Mouse (Mus musculus) lung, embryonic 16.5 days (tissue): ENCODE data around the gene Fdps. TPM values are rescaled to one million over a fixed set of nuclear protein-coding genes. Genes with fewer than 3 reads are reported as not detected.

Experiments
- ATAC-seq: fragments of 200-750 bp; cut with Nextera tagmentation; 2 replicates; pipeline ENCODE4 v1.8.0; 2017; ENCODE audit warnings: low read depth, mild to moderate bottlenecking, moderate library complexity
- H3K27ac ChIP-seq: fragments of 300-500 bp; sonication (generic); 2 replicates; pipeline ENCODE4 v1.5.1; 2014; ENCODE audit warnings: mild to moderate bottlenecking, control low read depth, low read length
- H3K27me3 ChIP-seq: fragments of 300-500 bp; sonication (generic); 2 replicates; pipeline ENCODE4 v1.6.1; 2014; ENCODE audit warnings: low read depth, low read length, mixed read lengths; ENCODE audit not compliant: control insufficient read depth, insufficient read depth
- H3K36me3 ChIP-seq: fragments of 300-500 bp; sonication (generic); 2 replicates; pipeline ENCODE4 v1.6.1; 2014; ENCODE audit warnings: low read length; ENCODE audit not compliant: control insufficient read depth, insufficient read depth
- H3K4me1 ChIP-seq: fragments of 300-500 bp; sonication (generic); replicated peaks from 2 replicates; pipeline ENCODE4 v1.6.1; 2014; ENCODE audit warnings: low read length, mixed read lengths; ENCODE audit not compliant: control insufficient read depth, insufficient read depth
- H3K4me2 ChIP-seq: fragments of 300-500 bp; sonication (generic); 2 replicates; pipeline ENCODE4 v1.6.1; 2014; ENCODE audit warnings: low read depth, low read length, control low read depth
- H3K4me3 ChIP-seq: fragments of 300-500 bp; sonication (generic); 2 replicates; pipeline ENCODE4 v1.5.1; 2014; ENCODE audit warnings: mild to moderate bottlenecking, low read length, control low read depth
- H3K9ac ChIP-seq: fragments of 300-500 bp; sonication (generic); 2 replicates; pipeline ENCODE4 v1.6.1; 2014; ENCODE audit warnings: low read length, control low read depth
- H3K9me3 ChIP-seq: fragments of 300-500 bp; sonication (generic); 2 replicates; pipeline ENCODE4 v1.6.1; 2016; ENCODE audit warnings: low read length; ENCODE audit not compliant: control insufficient read depth
- WGBS: fragments of 180-500 bp; shearing (Covaris S2); extraction: QIAGEN DNeasy Blood & Tissue Kit; methylation state at CpG from one replicate; pipeline ENCODE4 v1.1.7; 2014; 5-methylcytosine and 5-hydroxymethylcytosine counted together
- polyA plus RNA-seq: library from polyadenylated mRNA; unstranded; fragments of >200 nt; fragmentation: Nextera tagmentation; extraction: Ambion mirVana; gene quantifications from 2 replicates; pipeline ENCODE4 v1.2.1, GENCODE M21; 2015

Fdps gene
- polyA plus RNA-seq, 1 experiment from 2014 or later = 132 TPM

DNA sequence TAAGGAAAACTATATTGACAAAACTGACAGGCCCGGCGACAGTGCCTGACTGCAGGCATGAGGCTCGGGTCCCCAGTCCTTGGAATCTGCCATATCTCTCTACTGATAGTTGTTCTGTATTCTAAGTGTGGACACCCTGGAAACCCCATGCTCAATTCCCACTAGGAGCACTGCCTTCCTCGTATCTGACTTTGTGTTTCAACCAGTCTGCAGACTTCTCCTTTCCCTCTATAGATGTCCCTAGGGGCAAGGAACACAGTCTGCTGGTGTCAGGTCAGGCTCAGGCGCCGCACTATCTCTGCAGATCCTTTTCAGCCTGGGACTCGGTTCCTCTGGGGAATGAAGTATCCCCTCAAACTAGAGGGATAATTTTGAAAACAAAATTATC, 31.3 kb upstream of the Fdps start:
- 63% methylated on average over 7 of the region's 7 CpGs for WGBS
- Histone ChIP-seq H3K9ac (no peak overlapping the region), H3K27me3 (no peaks in the 10 kb centered on the region), H3K4me2 (no peak overlapping the region), H3K4me1 (0 out of 2 replicates have a peak, but pooled peaks cover 3% of the 10 kb centered on the region), H3K27ac (no peak overlapping the region), H3K9me3 (no peaks in the 10 kb centered on the region), H3K4me3 (no peak overlapping the region), H3K36me3 (no peaks in the 10 kb centered on the region)
- ATAC-seq = no peak

DNA sequence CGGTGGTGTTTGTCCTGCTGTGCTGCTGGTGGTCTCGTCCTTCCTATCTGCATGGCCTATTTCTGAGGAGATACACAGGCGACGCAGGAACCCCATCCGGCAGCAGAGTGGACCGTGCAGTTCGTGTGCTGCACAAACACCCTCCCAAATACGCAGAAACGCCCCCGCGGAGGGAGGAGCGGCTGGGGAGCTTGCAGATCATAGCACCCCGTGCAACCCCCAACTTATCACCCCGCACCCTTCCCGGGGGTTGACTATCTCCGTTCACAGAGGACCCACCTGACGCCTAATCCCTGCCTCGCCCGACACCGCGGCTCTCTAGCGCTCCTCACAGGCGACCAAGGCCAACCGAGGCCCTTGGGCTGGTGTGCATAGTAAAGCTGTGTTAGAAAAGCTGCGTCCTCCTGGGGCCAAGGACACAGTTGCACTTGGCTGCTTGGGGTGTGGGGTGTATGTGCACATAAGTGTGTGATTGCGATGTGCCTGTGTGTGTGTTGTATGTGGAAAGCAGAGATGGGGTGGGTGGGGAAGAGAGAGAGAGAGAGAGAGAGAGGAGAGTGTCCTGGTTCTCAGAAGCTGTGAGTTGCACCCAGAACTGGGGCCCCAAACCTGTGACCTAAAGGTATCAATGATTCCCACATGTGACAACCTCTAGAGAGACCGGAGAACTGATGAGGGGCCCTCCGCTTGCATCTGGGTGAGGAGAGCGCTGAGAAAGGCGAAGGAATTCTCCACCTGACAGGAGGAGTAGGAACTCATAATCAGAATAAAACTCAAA, 30.7 kb upstream of the Fdps start:
- H3K4me3 ChIP-seq = peak overlapping the region; percentile 37
- 0 out of 2 replicates have a peak, but pooled peaks cover 3% of the 10 kb centered on the region for H3K4me1 ChIP-seq
- peak overlapping the region; percentile 64 for H3K4me2 ChIP-seq
- peak overlapping the region; percentile 60 for H3K9ac ChIP-seq
- no peaks in the 10 kb centered on the region for H3K9me3 ChIP-seq
- no peaks in the 10 kb centered on the region for H3K36me3 ChIP-seq
- no peak overlapping the region for H3K27ac ChIP-seq
- peak; percentile 51; the same call in 1 of the 2 replicates for ATAC-seq
- 12% methylated on average over 30 of the region's 30 CpGs for WGBS
- H3K27me3 ChIP-seq = no peaks in the 10 kb centered on the region

DNA sequence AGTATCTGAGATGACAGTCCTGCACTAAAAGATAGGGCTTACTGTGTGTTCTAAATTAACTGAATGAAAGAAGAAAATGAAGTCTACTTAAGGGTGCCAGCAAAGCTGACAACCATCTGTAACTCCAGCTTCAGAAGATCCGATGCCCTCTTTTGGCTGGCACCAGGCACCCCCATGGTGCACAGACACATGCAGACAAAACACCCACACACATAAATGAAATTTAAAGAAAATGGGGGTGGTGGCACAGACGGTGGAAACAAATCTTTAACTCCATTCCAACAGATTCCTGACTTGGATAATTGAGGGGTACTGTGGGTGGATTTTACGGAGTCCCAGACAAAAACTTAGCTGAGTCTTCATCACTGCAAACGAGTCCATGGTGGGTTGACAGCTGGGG, 30.1 kb upstream of the Fdps start:
- Histone ChIP-seq H3K9me3 (no peaks in the 10 kb centered on the region), H3K27me3 (no peaks in the 10 kb centered on the region), H3K4me2 (peak overlapping the region; percentile 64), H3K4me1 (0 out of 2 replicates have a peak, but pooled peaks cover 3% of the 10 kb centered on the region), H3K9ac (no peak overlapping the region; the same call in 1 of the 2 replicates), H3K4me3 (no peak overlapping the region; the same call in 1 of the 2 replicates), H3K27ac (no peak overlapping the region), H3K36me3 (no peaks in the 10 kb centered on the region)
- no peak for ATAC-seq
- 37% methylated on average over 4 of the region's 4 CpGs for WGBS

DNA sequence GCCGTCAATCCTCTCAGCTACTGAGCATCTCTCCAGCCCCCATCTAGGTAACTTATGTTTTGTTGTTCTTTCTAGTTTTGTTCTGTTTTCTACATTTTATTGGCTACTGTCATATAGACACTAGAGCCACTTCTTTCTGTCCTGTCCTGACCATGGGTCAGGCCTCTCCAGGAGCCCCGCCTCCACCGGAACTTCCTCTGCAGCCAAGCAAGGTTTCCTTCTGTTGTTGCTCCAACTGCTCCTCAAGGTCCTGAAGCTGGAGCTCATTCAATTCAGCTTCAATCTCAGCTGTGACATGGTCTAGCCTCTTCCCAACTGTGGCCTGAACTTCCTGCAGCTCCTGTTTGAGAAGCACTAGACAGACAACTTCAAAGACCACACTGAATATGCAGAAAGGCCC, 28.1 kb upstream of the Fdps start:
- Histone ChIP-seq H3K36me3 (no peaks in the 10 kb centered on the region), H3K27ac (no peak overlapping the region), H3K4me1 (0 out of 2 replicates have a peak, but pooled peaks cover 3% of the 10 kb centered on the region), H3K9me3 (no peaks in the 10 kb centered on the region), H3K4me2 (no peak overlapping the region), H3K9ac (no peak overlapping the region), H3K4me3 (no peak overlapping the region), H3K27me3 (no peaks in the 10 kb centered on the region)
- WGBS = 74% methylated on average over 3 of the region's 3 CpGs
- no peak for ATAC-seq

DNA sequence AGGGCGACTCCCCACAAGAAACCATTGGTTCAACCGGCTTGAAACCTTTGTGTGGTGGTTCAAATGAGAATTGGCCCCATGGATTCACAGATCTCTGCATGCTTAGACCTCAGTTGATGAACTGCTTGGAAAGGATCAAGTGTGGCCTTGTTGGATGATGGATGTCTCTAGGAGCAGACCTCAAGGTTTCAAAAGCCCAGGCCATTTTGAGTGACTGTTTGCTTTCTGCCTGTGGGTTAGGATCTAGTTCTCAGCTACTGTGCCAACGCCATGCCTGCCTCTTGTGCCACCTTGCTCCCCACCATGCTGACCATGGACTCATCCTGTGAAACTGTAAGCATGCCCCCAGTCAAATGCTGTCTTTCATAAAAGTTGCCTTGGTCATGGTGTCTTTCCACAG, 24.2 kb upstream of the Fdps start:
- H3K27ac ChIP-seq = no peak overlapping the region

DNA sequence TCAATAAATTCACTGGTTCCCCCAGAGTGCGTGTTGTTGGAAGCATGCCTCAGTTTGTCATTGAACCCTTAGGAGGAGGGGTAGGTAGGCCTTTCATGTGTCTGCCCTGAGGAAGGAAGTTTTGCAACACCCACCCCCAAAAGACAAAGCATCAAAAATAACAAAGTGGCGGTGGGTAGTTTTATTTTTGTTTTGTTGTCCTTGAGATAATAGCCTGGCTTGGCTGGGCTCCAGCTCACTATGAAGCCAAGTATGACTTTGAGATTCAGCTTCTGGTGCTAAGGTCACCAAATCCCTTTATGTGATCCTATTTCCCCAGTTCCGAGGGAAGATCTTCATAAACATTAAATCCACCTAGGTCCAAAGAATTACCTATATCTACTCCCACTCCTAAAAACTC, 22.5 kb upstream of the Fdps start:
- no peak for ATAC-seq

More for the DNA sequence above, 24.2 kb upstream of the Fdps start:
- Histone ChIP-seq H3K9me3 (no peaks in the 10 kb centered on the region), H3K4me2 (no peak overlapping the region), H3K4me3 (no peak overlapping the region), H3K4me1 (no peaks in the 10 kb centered on the region), H3K27me3 (no peaks in the 10 kb centered on the region), H3K36me3 (no peaks in the 10 kb centered on the region), H3K9ac (no peak overlapping the region)
- no peak for ATAC-seq
- WGBS = 86% methylated on average over 3 of the region's 3 CpGs

DNA sequence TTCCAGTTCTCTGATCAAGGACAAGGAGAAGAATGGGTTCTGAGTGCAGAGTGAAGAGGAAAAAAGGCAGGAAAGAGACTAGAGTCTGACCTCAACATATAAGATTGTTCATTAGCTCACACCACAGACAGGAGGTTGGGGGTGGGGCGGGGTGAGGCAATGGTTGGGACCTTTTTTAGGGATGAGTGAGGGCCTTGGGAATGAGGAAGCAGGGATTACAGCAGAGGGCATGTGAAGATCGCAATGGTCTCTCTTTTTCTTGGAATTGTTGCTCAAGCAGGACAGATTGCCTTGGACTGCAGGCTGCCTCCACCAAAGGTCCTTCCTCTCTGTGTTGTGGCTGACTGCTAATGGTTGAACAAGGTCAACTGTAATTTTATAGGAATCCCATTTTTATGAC, 21.6 kb upstream of the Fdps start:
- no peak for ATAC-seq
- WGBS = 91% methylated on average over 2 of the region's 2 CpGs

More for the DNA sequence above, 22.5 kb upstream of the Fdps start:
- no peaks in the 10 kb centered on the region for H3K36me3 ChIP-seq
- no peaks in the 10 kb centered on the region for H3K4me1 ChIP-seq
- H3K9ac ChIP-seq = no peak overlapping the region
- WGBS = 53% methylated on average over 3 of the region's 3 CpGs
- H3K4me3 ChIP-seq = no peak overlapping the region
- H3K27me3 ChIP-seq = no peaks in the 10 kb centered on the region
- H3K27ac ChIP-seq = no peak overlapping the region
- H3K9me3 ChIP-seq = no peaks in the 10 kb centered on the region
- H3K4me2 ChIP-seq = no peak overlapping the region

DNA sequence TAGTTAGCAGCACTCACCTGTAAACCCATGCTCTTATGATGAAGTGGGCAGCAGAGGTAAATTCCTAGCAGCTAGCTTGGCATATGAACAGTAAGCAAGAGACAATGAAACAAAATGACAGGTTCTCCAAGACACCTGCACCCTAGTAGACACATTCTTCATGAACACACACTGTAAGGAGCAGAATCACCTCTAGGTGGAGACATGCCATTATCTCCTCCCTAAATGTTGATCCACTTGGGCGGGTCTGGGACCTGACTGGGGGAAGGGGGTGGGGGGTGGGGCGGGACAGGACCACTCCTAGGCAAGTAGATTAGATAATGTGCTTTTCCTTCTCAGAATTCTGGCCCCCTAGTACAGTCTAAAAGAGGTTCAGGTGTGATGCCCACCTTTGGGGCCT, 13.8 kb upstream of the Fdps start:
- no peak for ATAC-seq
- Histone ChIP-seq H3K9me3 (no peaks in the 10 kb centered on the region), H3K36me3 (no peaks in the 10 kb centered on the region), H3K27ac (no peak overlapping the region), H3K4me3 (no peak overlapping the region), H3K9ac (no peak overlapping the region), H3K4me1 (no peaks in the 10 kb centered on the region), H3K4me2 (no peak overlapping the region), H3K27me3 (no peaks in the 10 kb centered on the region)
- WGBS = 3% methylated on average over 2 of the region's 2 CpGs

More for the DNA sequence above, 21.6 kb upstream of the Fdps start:
- no peaks in the 10 kb centered on the region for H3K36me3 ChIP-seq
- H3K4me3 ChIP-seq = no peak overlapping the region
- no peak overlapping the region for H3K9ac ChIP-seq
- H3K27ac ChIP-seq = no peak overlapping the region
- H3K27me3 ChIP-seq = no peaks in the 10 kb centered on the region
- no peaks in the 10 kb centered on the region for H3K9me3 ChIP-seq
- no peak overlapping the region for H3K4me2 ChIP-seq
- H3K4me1 ChIP-seq = no peaks in the 10 kb centered on the region

DNA sequence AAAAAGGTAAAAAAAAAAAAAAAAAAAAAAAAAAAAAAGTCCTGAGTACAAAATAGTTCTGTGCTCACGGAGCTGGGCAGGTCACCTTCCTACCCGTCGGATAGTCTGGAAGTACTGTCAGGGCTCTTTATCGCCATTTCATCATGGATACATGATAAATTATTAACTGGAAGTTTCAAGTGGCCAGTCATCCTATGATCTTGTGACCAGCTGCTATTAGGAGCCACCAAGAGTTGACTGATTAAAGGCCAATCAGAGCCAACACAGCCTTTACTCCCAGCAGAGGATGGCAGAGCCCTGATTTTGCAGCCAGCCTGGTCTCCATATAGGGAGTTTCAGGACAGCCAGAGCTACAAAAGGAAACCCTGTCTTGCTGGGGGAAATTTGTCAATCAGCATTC, 11.3 kb upstream of the Fdps start:
- Histone ChIP-seq H3K9ac (no peak overlapping the region), H3K4me1 (no peaks in the 10 kb centered on the region), H3K4me3 (no peak overlapping the region), H3K36me3 (no peaks in the 10 kb centered on the region), H3K27ac (no peak overlapping the region), H3K4me2 (no peak overlapping the region), H3K9me3 (no peaks in the 10 kb centered on the region), H3K27me3 (no peaks in the 10 kb centered on the region)
- 52% methylated on average over 4 of the region's 4 CpGs for WGBS
- ATAC-seq = no peak
